Mouse (Mus musculus): Measurements from ENCODE around the gene Smco4.

Smco4 gene

GRCm38 (mm10) chr9:15507431-15507875, 14.2 kb downstream of the Smco4 start:
- no peak for DNase-seq (ENCODE audit: low spot score)

- DNase-seq (ENCODE audit: low spot score): no peak
These were observed 16.1 kb downstream of the Smco4 start for GRCm38 (mm10) chr9:15509363-15509762.

- no peak for DNase-seq (ENCODE audit: low spot score)
These were observed 17.5 kb downstream of the Smco4 start for GRCm38 (mm10) chr9:15510557-15511310.

GRCm38 (mm10) chr9:15512918-15513317, 19.7 kb downstream of the Smco4 start:
- no peak for DNase-seq (ENCODE audit: low spot score)

- DNase-seq (ENCODE audit: low spot score): no peak
These were observed 22.8 kb downstream of the Smco4 start for GRCm38 (mm10) chr9:15516007-15516406.

- no peak for DNase-seq (ENCODE audit: low spot score)
These were observed 24.7 kb downstream of the Smco4 start for GRCm38 (mm10) chr9:15517979-15518378.

GRCm38 (mm10) chr9:15522348-15522747, 29.1 kb downstream of the Smco4 start:
- no peak for DNase-seq (ENCODE audit: low spot score)

GRCm38 (mm10) chr9:15522887-15523286, 29.7 kb downstream of the Smco4 start:
- DNase-seq (ENCODE audit: low spot score): no peak

- DNase-seq (ENCODE audit: low spot score): no peak
These were observed 30.4 kb downstream of the Smco4 start for GRCm38 (mm10) chr9:15523646-15524045.

GRCm38 (mm10) chr9:15525246-15525645, 32.0 kb downstream of the Smco4 start:
- no peak for DNase-seq (ENCODE audit: low spot score)

- no peak for DNase-seq (ENCODE audit: low spot score)
These were observed 33.3 kb downstream of the Smco4 start for GRCm38 (mm10) chr9:15526539-15526938.

- no peak for DNase-seq (ENCODE audit: low spot score)
These were observed 34.6 kb downstream of the Smco4 start for GRCm38 (mm10) chr9:15527846-15528245.

- no peak for DNase-seq (ENCODE audit: low spot score)
These were observed 35.1 kb downstream of the Smco4 start for GRCm38 (mm10) chr9:15528368-15528767.

GRCm38 (mm10) chr9:15529275-15529964, 36.2 kb downstream of the Smco4 start:
- no peak for DNase-seq (ENCODE audit: low spot score)

- DNase-seq (ENCODE audit: low spot score): no peak
These were observed 36.7 kb downstream of the Smco4 start for GRCm38 (mm10) chr9:15529965-15530320.

- no peak for DNase-seq (ENCODE audit: low spot score)
These were observed 38.0 kb downstream of the Smco4 start for GRCm38 (mm10) chr9:15531204-15531603.

- DNase-seq (ENCODE audit: low spot score): no peak
These were observed 40.3 kb downstream of the Smco4 start for GRCm38 (mm10) chr9:15533336-15534070.

GRCm38 (mm10) chr9:15534110-15534509, 40.9 kb downstream of the Smco4 start:
- DNase-seq (ENCODE audit: low spot score): no peak

- no peak for DNase-seq (ENCODE audit: low spot score)
These were observed 42.2 kb downstream of the Smco4 start for GRCm38 (mm10) chr9:15535418-15535817.

- DNase-seq (ENCODE audit: low spot score): no peak
These were observed 43.7 kb downstream of the Smco4 start for GRCm38 (mm10) chr9:15536861-15537426.

- no peak for DNase-seq (ENCODE audit: low spot score)
These were observed 44.3 kb downstream of the Smco4 start for GRCm38 (mm10) chr9:15537455-15538048.

GRCm38 (mm10) chr9:15538979-15539533, 45.8 kb downstream of the Smco4 start:
- no peak for DNase-seq (ENCODE audit: low spot score)

Data from spleen, adult 12 weeks (tissue).